Mouse (Mus musculus) limb, embryonic 11.5 days (tissue): ENCODE measurements around the gene Pik3r6. TPM values are rescaled to one million over a fixed set of nuclear protein-coding genes. Genes with fewer than 3 reads are reported as not detected.

Experiments
- polyA plus RNA-seq: library from polyadenylated mRNA; unstranded; fragments of >200 nt; fragmentation: Nextera tagmentation; extraction: Ambion mirVana; gene quantifications from 2 replicates; pipeline ENCODE4 v1.2.1, GENCODE M21; 2014

The Pik3r6 gene
- polyA plus RNA-seq, 1 experiment from 2014 or later = 1.6 TPM

Other genes with a start within 250 kb of the Pik3r6 start
- gene Ntn1, start 102.2 kb upstream of the Pik3r6 start, polyA plus RNA-seq = 3.3 and 5.4 TPM in 2 replicates
- gene Pik3r5, start 70.9 kb upstream of the Pik3r6 start, polyA plus RNA-seq = 1.2 and 1.7 TPM in 2 replicates
- not detected in 2 replicates for gene Mfsd6l, start 53.2 kb downstream of the Pik3r6 start, polyA plus RNA-seq
- gene Ccdc42, start 84.0 kb downstream of the Pik3r6 start, polyA plus RNA-seq = 1.0 and 1.4 TPM in 2 replicates
- 148 and 172 TPM in 2 replicates for gene Myh10, start 188.5 kb downstream of the Pik3r6 start, polyA plus RNA-seq